Mouse (Mus musculus): ENCODE measurements around the gene Txlna. TPM values are rescaled to one million over a fixed set of nuclear protein-coding genes. Genes with fewer than 3 reads are reported as not detected.

The Txlna gene
- polyA plus RNA-seq, 1 experiment from 2014 or later = 101 TPM

- no peaks in the 10 kb centered on the region for H3K4me1 ChIP-seq (replicated peaks; ENCODE audit: control insufficient read depth, insufficient read depth, low read length)
- DNase-seq (ENCODE audit: low spot score) (no peak), ATAC-seq (ENCODE audit: low FRiP score) (no peak)
- no peak overlapping the region for H3K4me2 ChIP-seq (replicated peaks; ENCODE audit: low read depth, low read length)
- 93% methylated on average over 3 of the region's 3 CpGs for WGBS
- H3K4me3 ChIP-seq (ENCODE audit: low read depth, low read length) = no peak overlapping the region
- H3K9ac ChIP-seq (ENCODE audit: low read depth, low read length) = no peak overlapping the region
- H3K9me3 ChIP-seq (ENCODE audit: control insufficient read depth, low read length) = no peaks in the 10 kb centered on the region
- 0 out of 2 replicates have a peak, but pooled peaks cover 3% of the 10 kb centered on the region for H3K36me3 ChIP-seq (ENCODE audit: control insufficient read depth, insufficient read depth, low read length)
- H3K27ac ChIP-seq (ENCODE audit: low read depth, low read length) = no peak overlapping the region
- no peaks in the 10 kb centered on the region for H3K27me3 ChIP-seq (ENCODE audit: control insufficient read depth, insufficient read depth, low read length)
Observed at GRCm38 (mm10) chr4:129662255-129662813, 21.5 kb upstream of the Txlna start.

GRCm38 (mm10) chr4:129661584-129661983, 20.7 kb upstream of the Txlna start:
- H3K27me3 ChIP-seq (ENCODE audit: control insufficient read depth, insufficient read depth, low read length) = no peaks in the 10 kb centered on the region
- H3K4me3 ChIP-seq (ENCODE audit: low read depth, low read length) = no peak overlapping the region
- H3K9ac ChIP-seq (ENCODE audit: low read depth, low read length) = no peak overlapping the region
- ATAC-seq (ENCODE audit: low FRiP score) = no peak
- no peaks in the 10 kb centered on the region for H3K4me1 ChIP-seq (replicated peaks; ENCODE audit: control insufficient read depth, insufficient read depth, low read length)
- 0 out of 2 replicates have a peak, but pooled peaks cover 4% of the 10 kb centered on the region for H3K36me3 ChIP-seq (ENCODE audit: control insufficient read depth, insufficient read depth, low read length)
- 93% methylated on average over 3 of the region's 3 CpGs for WGBS
- H3K27ac ChIP-seq (ENCODE audit: low read depth, low read length) = no peak overlapping the region
- H3K4me2 ChIP-seq (replicated peaks; ENCODE audit: low read depth, low read length) = no peak overlapping the region
- no peak for DNase-seq (ENCODE audit: low spot score)
- H3K9me3 ChIP-seq (ENCODE audit: control insufficient read depth, low read length) = no peaks in the 10 kb centered on the region

DNA sequence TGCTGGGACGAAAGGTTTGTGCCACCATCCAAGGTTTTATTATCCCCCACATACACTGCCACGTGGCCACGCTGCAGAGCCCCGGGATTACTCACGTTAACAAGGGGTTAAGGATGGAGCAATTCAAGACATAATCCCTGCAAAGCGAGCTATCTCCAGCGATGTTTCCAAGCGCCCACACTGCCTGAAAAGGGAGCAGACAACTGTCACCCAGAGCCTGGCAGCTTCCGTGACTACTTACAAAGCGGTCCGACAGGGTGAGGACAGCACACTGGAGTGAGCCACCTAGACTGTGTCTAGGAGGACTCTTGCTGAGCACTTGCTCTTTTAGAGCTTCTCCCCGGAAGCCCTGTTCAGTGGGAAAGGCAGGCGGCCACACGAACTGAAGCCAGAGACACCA, 13.9 kb upstream of the Txlna start:
- Histone ChIP-seq H3K36me3 (ENCODE audit: control insufficient read depth, insufficient read depth, low read length) (peaks cover 10% of the 10 kb centered on the region), H3K4me1 (replicated peaks; ENCODE audit: control insufficient read depth, insufficient read depth, low read length) (no peaks in the 10 kb centered on the region), H3K4me3 (ENCODE audit: low read depth, low read length) (no peak overlapping the region), H3K27ac (ENCODE audit: low read depth, low read length) (no peak overlapping the region), H3K27me3 (ENCODE audit: control insufficient read depth, insufficient read depth, low read length) (no peaks in the 10 kb centered on the region), H3K9ac (ENCODE audit: low read depth, low read length) (no peak overlapping the region), H3K9me3 (ENCODE audit: control insufficient read depth, low read length) (no peaks in the 10 kb centered on the region), H3K4me2 (replicated peaks; ENCODE audit: low read depth, low read length) (no peak overlapping the region)
- DNase-seq (ENCODE audit: low spot score) = no peak
- WGBS = 92% methylated on average over 14 of the region's 14 CpGs
- no peak for ATAC-seq (ENCODE audit: low FRiP score)

- Histone ChIP-seq H3K27me3 (ENCODE audit: control insufficient read depth, insufficient read depth, low read length) (no peaks in the 10 kb centered on the region), H3K9ac (ENCODE audit: low read depth, low read length) (no peak overlapping the region), H3K4me2 (replicated peaks; ENCODE audit: low read depth, low read length) (no peak overlapping the region), H3K4me3 (ENCODE audit: low read depth, low read length) (no peak overlapping the region), H3K9me3 (ENCODE audit: control insufficient read depth, low read length) (no peaks in the 10 kb centered on the region), H3K36me3 (ENCODE audit: control insufficient read depth, insufficient read depth, low read length) (peaks cover 9% of the 10 kb centered on the region), H3K27ac (ENCODE audit: low read depth, low read length) (no peak overlapping the region), H3K4me1 (replicated peaks; ENCODE audit: control insufficient read depth, insufficient read depth, low read length) (no peaks in the 10 kb centered on the region)
- no peak for ATAC-seq (ENCODE audit: low FRiP score)
- DNase-seq (ENCODE audit: low spot score) = no peak
- WGBS = 93% methylated on average over 8 of the region's 8 CpGs
Observed at GRCm38 (mm10) chr4:129650359-129650758, 9.5 kb upstream of the Txlna start.

GRCm38 (mm10) chr4:129648656-129649055, 7.8 kb upstream of the Txlna start:
- no peaks in the 10 kb centered on the region for H3K27me3 ChIP-seq (ENCODE audit: control insufficient read depth, insufficient read depth, low read length)
- no peaks in the 10 kb centered on the region for H3K9me3 ChIP-seq (ENCODE audit: control insufficient read depth, low read length)
- 79% methylated on average over 1 of the region's 1 CpGs for WGBS
- no peak overlapping the region for H3K9ac ChIP-seq (ENCODE audit: low read depth, low read length)
- ATAC-seq (ENCODE audit: low FRiP score) (no peak), DNase-seq (ENCODE audit: low spot score) (no peak)
- no peaks in the 10 kb centered on the region for H3K4me1 ChIP-seq (replicated peaks; ENCODE audit: control insufficient read depth, insufficient read depth, low read length)
- H3K27ac ChIP-seq (ENCODE audit: low read depth, low read length) = no peak overlapping the region
- no peak overlapping the region for H3K4me2 ChIP-seq (replicated peaks; ENCODE audit: low read depth, low read length)
- peaks cover 9% of the 10 kb centered on the region; the same call in 1 of the 2 replicates for H3K36me3 ChIP-seq (ENCODE audit: control insufficient read depth, insufficient read depth, low read length)
- no peak overlapping the region for H3K4me3 ChIP-seq (ENCODE audit: low read depth, low read length)

GRCm38 (mm10) chr4:129645204-129645603, 4.3 kb upstream of the Txlna start:
- no peak for DNase-seq (ENCODE audit: low spot score)
- Histone ChIP-seq H3K9ac (ENCODE audit: low read depth, low read length) (no peak overlapping the region), H3K36me3 (ENCODE audit: control insufficient read depth, insufficient read depth, low read length) (peaks cover 5% of the 10 kb centered on the region; the same call in 1 of the 2 replicates)

DNA sequence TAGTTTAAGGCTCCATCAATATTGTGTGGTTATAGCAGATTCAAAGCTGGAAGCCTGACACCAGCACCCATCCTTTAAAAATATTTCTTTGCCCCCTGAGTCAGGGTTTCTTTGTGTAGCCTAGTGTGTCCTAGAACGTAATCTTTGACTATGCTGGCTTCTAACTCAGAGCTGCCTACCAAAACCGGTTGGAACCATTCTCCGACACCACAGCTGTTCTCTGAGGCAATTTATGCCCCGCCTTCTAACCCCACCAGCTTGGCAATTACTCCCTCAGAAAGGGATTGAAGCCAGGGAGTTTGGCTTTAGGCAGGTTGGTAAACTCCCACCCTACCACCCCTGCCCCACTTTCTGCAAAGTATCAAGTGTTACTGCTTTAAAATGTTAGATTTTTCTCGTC, 891 bp upstream of the Txlna start:
- Histone ChIP-seq H3K9me3 (ENCODE audit: control insufficient read depth, low read length) (no peaks in the 10 kb centered on the region), H3K36me3 (ENCODE audit: control insufficient read depth, insufficient read depth, low read length) (peaks cover 3% of the 10 kb centered on the region; the same call in 1 of the 2 replicates), H3K4me2 (replicated peaks; ENCODE audit: low read depth, low read length) (no peak overlapping the region), H3K4me1 (replicated peaks; ENCODE audit: control insufficient read depth, insufficient read depth, low read length) (no peaks in the 10 kb centered on the region; the same call in 1 of the 2 replicates), H3K27me3 (ENCODE audit: control insufficient read depth, insufficient read depth, low read length) (no peaks in the 10 kb centered on the region), H3K4me3 (ENCODE audit: low read depth, low read length) (no peak overlapping the region), H3K9ac (ENCODE audit: low read depth, low read length) (no peak overlapping the region; the same call in 1 of the 2 replicates), H3K27ac (ENCODE audit: low read depth, low read length) (no peak overlapping the region)
- DNase-seq (ENCODE audit: low spot score) (no peak), ATAC-seq (ENCODE audit: low FRiP score) (no peak)
- whole genome bisulfite sequencing = 59% methylated on average over 5 of the region's 5 CpGs

More at GRCm38 (mm10) chr4:129645204-129645603, 4.3 kb upstream of the Txlna start:
- 91% methylated on average over 6 of the region's 6 CpGs for WGBS
- Histone ChIP-seq H3K9me3 (ENCODE audit: control insufficient read depth, low read length) (no peaks in the 10 kb centered on the region), H3K4me3 (ENCODE audit: low read depth, low read length) (no peak overlapping the region), H3K4me1 (replicated peaks; ENCODE audit: control insufficient read depth, insufficient read depth, low read length) (no peaks in the 10 kb centered on the region), H3K27me3 (ENCODE audit: control insufficient read depth, insufficient read depth, low read length) (no peaks in the 10 kb centered on the region), H3K4me2 (replicated peaks; ENCODE audit: low read depth, low read length) (no peak overlapping the region), H3K27ac (ENCODE audit: low read depth, low read length) (no peak overlapping the region)
- no peak for ATAC-seq (ENCODE audit: low FRiP score)

DNA sequence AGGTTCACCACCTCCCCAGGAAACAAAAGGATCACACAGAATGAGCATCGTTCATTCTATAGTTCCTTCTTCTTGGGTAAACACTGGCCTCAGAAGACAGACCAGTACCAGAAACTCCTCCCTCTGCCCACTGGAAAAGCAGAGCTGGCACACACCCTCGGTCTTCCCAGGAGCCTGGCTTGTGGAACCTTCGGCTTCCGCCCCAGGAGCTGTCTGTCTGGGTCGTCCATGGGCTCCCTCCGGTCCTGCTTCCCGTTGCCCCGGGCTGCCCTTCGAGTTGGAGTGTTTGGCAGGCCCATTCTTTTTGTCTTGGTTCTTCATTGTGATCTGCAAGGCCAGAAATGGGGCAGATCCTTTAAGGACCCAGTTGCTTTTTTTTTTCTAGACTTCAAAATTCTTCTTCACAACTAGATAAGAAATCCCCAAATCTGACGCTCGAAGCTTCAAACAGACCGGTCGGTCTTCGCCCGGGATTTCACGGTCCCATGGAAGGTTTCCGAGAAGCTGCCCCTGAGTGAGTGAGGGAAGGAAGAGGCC, 696 bp downstream of the Txlna start:
- Histone ChIP-seq H3K4me1 (replicated peaks; ENCODE audit: control insufficient read depth, insufficient read depth, low read length) (no peaks in the 10 kb centered on the region; the same call in 1 of the 2 replicates), H3K27me3 (ENCODE audit: control insufficient read depth, insufficient read depth, low read length) (no peaks in the 10 kb centered on the region), H3K27ac (ENCODE audit: low read depth, low read length) (peak overlapping the region; percentile 89), H3K9ac (ENCODE audit: low read depth, low read length) (peak overlapping the region; percentile 86), H3K4me3 (ENCODE audit: low read depth, low read length) (peak overlapping the region; percentile 65), H3K9me3 (ENCODE audit: control insufficient read depth, low read length) (no peaks in the 10 kb centered on the region), H3K36me3 (ENCODE audit: control insufficient read depth, insufficient read depth, low read length) (peaks cover 5% of the 10 kb centered on the region; the same call in 1 of the 2 replicates), H3K4me2 (replicated peaks; ENCODE audit: low read depth, low read length) (peak overlapping the region; percentile 95)
- ATAC-seq (ENCODE audit: low FRiP score) (no peak), DNase-seq (ENCODE audit: low spot score) (no peak)
- WGBS = 9% methylated on average over 17 of the region's 17 CpGs

- Histone ChIP-seq H3K27me3 (ENCODE audit: control insufficient read depth, insufficient read depth, low read length) (no peaks in the 10 kb centered on the region), H3K9ac (ENCODE audit: low read depth, low read length) (peak overlapping the region; percentile 4; the same call in 1 of the 2 replicates), H3K9me3 (ENCODE audit: control insufficient read depth, low read length) (no peaks in the 10 kb centered on the region), H3K27ac (ENCODE audit: low read depth, low read length) (no peak overlapping the region), H3K4me3 (ENCODE audit: low read depth, low read length) (peak overlapping the region; percentile 65; the same call in 1 of the 2 replicates), H3K4me1 (replicated peaks; ENCODE audit: control insufficient read depth, insufficient read depth, low read length) (no peaks in the 10 kb centered on the region; the same call in 1 of the 2 replicates), H3K4me2 (replicated peaks; ENCODE audit: low read depth, low read length) (peak overlapping the region; percentile 95), H3K36me3 (ENCODE audit: control insufficient read depth, insufficient read depth, low read length) (peaks cover 2% of the 10 kb centered on the region)
- 90% methylated on average over 15 of the region's 15 CpGs for WGBS
- DNase-seq (ENCODE audit: low spot score) (no peak), ATAC-seq (ENCODE audit: low FRiP score) (no peak)
Observed at GRCm38 (mm10) chr4:129639221-129639620, 1.6 kb downstream of the Txlna start.
